In genomic region chr12:69204052-69204833, GRCm38 (mm10) we compare ENCODE assay signal across 8 mouse cellular contexts. TPM values are rescaled to one million over a fixed set of nuclear protein-coding genes. Genes with fewer than 3 reads are reported as not detected.
DNase-seq lines count a peak whose midpoint lies in the region; ATAC-seq and TF ChIP-seq lines count a peak whose summit lies in the region.

Gene Gm49384 (minus strand): TSS chr12:69204267.

- no peak for DNase-seq in kidney, postnatal 36 days
- DNase-seq in hindbrain, embryonic 14.5 days (ENCODE audit: low spot score): peak; percentile 58
- DNase-seq in midbrain, postnatal 0 days (ENCODE audit: low spot score): peak; percentile 48
- no peak for DNase-seq in adrenal gland, adult (ENCODE audit: inconsistent age in 2 of 2, low spot score in 1 of 2)
- DNase-seq in layer of hippocampus, adult 9-10 months (ENCODE audit: low spot score): no peak
- DNase-seq in lung, postnatal 0 days (ENCODE audit: low spot score): no peak

- no peak for TF ChIP-seq CTCF in bone marrow macrophage, adult 2 months (IDR thresholded peaks at IDR 0.05; ENCODE audit: low read depth, low read length)
- no peak for TF ChIP-seq CTCF in midbrain, postnatal 0 days (IDR thresholded peaks at IDR 0.05)
- no peak for TF ChIP-seq CTCF in lung, postnatal 0 days (IDR thresholded peaks at IDR 0.05)

- no peak for TF ChIP-seq EP300 in lung, postnatal 0 days (IDR thresholded peaks at IDR 0.05)

- H3K36me3 ChIP-seq in kidney, embryonic 15.5 days: peaks cover 75% of the 10 kb centered on the region
- H3K36me3 ChIP-seq in hindbrain, embryonic 14.5 days (replicated peaks; ENCODE audit: control insufficient read depth, insufficient read depth): peaks cover 8% of the 10 kb centered on the region
- no peaks in the 10 kb centered on the region; the same call in 1 of the 2 replicates for H3K36me3 ChIP-seq in midbrain, postnatal 0 days (ENCODE audit: insufficient read depth, low read length)
- H3K36me3 ChIP-seq in lung, postnatal 0 days (ENCODE audit: insufficient read depth, low read length): no peaks in the 10 kb centered on the region

- no peak for ATAC-seq in kidney, embryonic 15.5 days (replicated peaks; ENCODE audit: low FRiP score)
- peak; percentile 53; the same call in 1 of the 2 replicates for ATAC-seq in hindbrain, embryonic 14.5 days (ENCODE audit: low FRiP score)
- ATAC-seq in midbrain, postnatal 0 days (ENCODE audit: low FRiP score): no peak
- no peak for ATAC-seq in lung, postnatal 0 days

- TF ChIP-seq POLR2A in bone marrow macrophage, adult 2 months (IDR thresholded peaks at IDR 0.05; ENCODE audit: borderline replicate concordance, low read depth, low read length): no peak

- no peak within 1 kb of the TSS for H3K9ac ChIP-seq in kidney, embryonic 15.5 days
- no peak within 1 kb of the TSS for H3K9ac ChIP-seq in hindbrain, embryonic 14.5 days
- H3K9ac ChIP-seq in midbrain, postnatal 0 days (replicated peaks; ENCODE audit: low read length, poor library complexity, severe bottlenecking): no peak within 1 kb of the TSS
- H3K9ac ChIP-seq in lung, postnatal 0 days (replicated peaks; ENCODE audit: low read depth): no peak within 1 kb of the TSS

- H3K4me2 ChIP-seq in kidney, embryonic 15.5 days: no peak within 1 kb of the TSS
- 0 out of 2 replicates have a peak within 1 kb of the TSS, but pooled peaks have one; percentile 3 for H3K4me2 ChIP-seq in hindbrain, embryonic 14.5 days (replicated peaks)
- peak within 1 kb of the TSS; percentile 28 for H3K4me2 ChIP-seq in midbrain, postnatal 0 days (ENCODE audit: low read depth, low read length, poor library complexity, severe bottlenecking)
- no peak within 1 kb of the TSS for H3K4me2 ChIP-seq in lung, postnatal 0 days (replicated peaks; ENCODE audit: low read depth, low read length)

- H3K4me3 ChIP-seq in kidney, embryonic 15.5 days (replicated peaks): no peak within 1 kb of the TSS
- no peak within 1 kb of the TSS for H3K4me3 ChIP-seq in bone marrow macrophage, adult 2 months (ENCODE audit: insufficient read depth, low read length)
- H3K4me3 ChIP-seq in hindbrain, embryonic 14.5 days (replicated peaks; ENCODE audit: low read length): no peak within 1 kb of the TSS
- H3K4me3 ChIP-seq in midbrain, postnatal 0 days (ENCODE audit: low read depth, low read length): no peak within 1 kb of the TSS
- no peak within 1 kb of the TSS for H3K4me3 ChIP-seq in lung, postnatal 0 days (ENCODE audit: low read depth, low read length)

- H3K4me1 ChIP-seq in kidney, embryonic 15.5 days: peaks cover under 1% of the 10 kb centered on the region; the same call in 1 of the 2 replicates
- H3K4me1 ChIP-seq in bone marrow macrophage, adult 2 months (ENCODE audit: control insufficient read depth, insufficient read depth, low read length): peaks cover 5% of the 10 kb centered on the region
- peaks cover 3% of the 10 kb centered on the region for H3K4me1 ChIP-seq in hindbrain, embryonic 14.5 days (replicated peaks; ENCODE audit: control insufficient read depth, insufficient read depth, low read length)
- no peaks in the 10 kb centered on the region for H3K4me1 ChIP-seq in midbrain, postnatal 0 days (ENCODE audit: insufficient read depth, low read length)
- H3K4me1 ChIP-seq in lung, postnatal 0 days (ENCODE audit: insufficient read depth, low read depth, low read length): no peaks in the 10 kb centered on the region

- H3K27me3 ChIP-seq in kidney, embryonic 15.5 days: no peaks in the 10 kb centered on the region
- H3K27me3 ChIP-seq in hindbrain, embryonic 14.5 days (ENCODE audit: control insufficient read depth, insufficient read depth, low read length): no peaks in the 10 kb centered on the region
- no peaks in the 10 kb centered on the region for H3K27me3 ChIP-seq in midbrain, postnatal 0 days (ENCODE audit: insufficient read depth, low read length)
- no peaks in the 10 kb centered on the region for H3K27me3 ChIP-seq in lung, postnatal 0 days (replicated peaks; ENCODE audit: insufficient read depth, low read length)

- WGBS in kidney, embryonic 15.5 days: 87% methylated on average over 16 of the region's 16 CpGs
- WGBS in hindbrain, embryonic 14.5 days: 57% methylated on average over 16 of the region's 16 CpGs
- 63% methylated on average over 16 of the region's 16 CpGs for WGBS in midbrain, postnatal 0 days
- WGBS in lung, postnatal 0 days: 80% methylated on average over 16 of the region's 16 CpGs

- no peak within 1 kb of the TSS for H3K27ac ChIP-seq in kidney, embryonic 15.5 days
- H3K27ac ChIP-seq in bone marrow macrophage, adult 2 months (ENCODE audit: insufficient read depth, low read depth, low read length): no peak within 1 kb of the TSS
- no peak within 1 kb of the TSS for H3K27ac ChIP-seq in hindbrain, embryonic 14.5 days
- H3K27ac ChIP-seq in midbrain, postnatal 0 days (ENCODE audit: low read depth, low read length): no peak within 1 kb of the TSS
- no peak within 1 kb of the TSS for H3K27ac ChIP-seq in lung, postnatal 0 days (ENCODE audit: low read length)

- no peaks in the 10 kb centered on the region for H3K9me3 ChIP-seq in kidney, embryonic 15.5 days (replicated peaks)
- H3K9me3 ChIP-seq in hindbrain, embryonic 14.5 days (ENCODE audit: control insufficient read depth, low read length): no peaks in the 10 kb centered on the region
- H3K9me3 ChIP-seq in midbrain, postnatal 0 days (ENCODE audit: low read length): no peaks in the 10 kb centered on the region
- no peaks in the 10 kb centered on the region for H3K9me3 ChIP-seq in lung, postnatal 0 days (ENCODE audit: low read length)

RNA-seq across cellular contexts. Expression of gene Gm49384, which starts in this region (rescaled TPM):
- polyA plus RNA-seq in kidney, embryonic 15.5 days (2015; fragmentation: Nextera tagmentation; extraction: Ambion mirVana): 27.3 and 27.4 TPM in 2 replicates
- 10.5 and 10.6 TPM in 2 replicates for polyA plus RNA-seq in bone marrow macrophage, adult 2 months (2012; ENCODE audit: insufficient read depth, insufficient read length, missing spikeins)
- polyA plus RNA-seq in hindbrain, embryonic 14.5 days (2014; fragmentation: Nextera tagmentation; extraction: Ambion mirVana): 10.4 and 12.5 TPM in 2 replicates
- 1.2 TPM in 1 of 2 replicates, not detected in the other for total RNA-seq in midbrain, postnatal 0 days (2014; rRNA removed)
- polyA plus RNA-seq in midbrain, postnatal 0 days (2015; fragmentation: Nextera tagmentation; extraction: Ambion mirVana): 2.5 and 2.9 TPM in 2 replicates
- polyA plus RNA-seq in lung, postnatal 0 days (2015; fragmentation: Nextera tagmentation; extraction: Ambion mirVana): 6.3 and 6.4 TPM in 2 replicates

Comparison
In these comparisons a context has a peak if more than half of its experiments do, and no peak if none do; other contexts are left out.
1. H3K4me2 ChIP-seq: peak in hindbrain, embryonic 14.5 days (single experiment) and midbrain, postnatal 0 days (single experiment); none in kidney, embryonic 15.5 days (single experiment) and lung, postnatal 0 days (single experiment).
2. DNase-seq: peak in hindbrain, embryonic 14.5 days (single experiment) and midbrain, postnatal 0 days (single experiment); none in kidney, postnatal 36 days (0 of 2), adrenal gland, adult (0 of 2), layer of hippocampus, adult 9-10 months (single experiment) and lung, postnatal 0 days (single experiment).